Mouse (Mus musculus) midbrain, embryonic 12.5 days (tissue): ENCODE data around the gene Meis1. TPM values are rescaled to one million over a fixed set of nuclear protein-coding genes. Genes with fewer than 3 reads are reported as not detected.

Source experiments
- ATAC-seq: fragments of 200-750 bp; cut with Nextera tagmentation; 2 replicates; pipeline ENCODE4 v1.8.0; 2017; ENCODE audit warnings: low read depth, moderate TSS enrichment, moderate library complexity; ENCODE audit not compliant: low FRiP score
- H3K27ac ChIP-seq: fragments of 300-500 bp; sonication (generic); replicated peaks from 2 replicates; pipeline ENCODE4 v1.5.1; 2016; ENCODE audit warnings: mild to moderate bottlenecking
- H3K27me3 ChIP-seq: fragments of 300-500 bp; sonication (generic); 2 replicates; pipeline ENCODE4 v1.6.1; 2016; ENCODE audit warnings: mild to moderate bottlenecking
- H3K36me3 ChIP-seq: fragments of 300-500 bp; sonication (generic); 2 replicates; pipeline ENCODE4 v1.6.1; 2016
- H3K4me1 ChIP-seq: fragments of 300-500 bp; sonication (generic); 2 replicates; pipeline ENCODE4 v1.6.1; 2016
- H3K4me2 ChIP-seq: fragments of 300-500 bp; sonication (generic); replicated peaks from 2 replicates; pipeline ENCODE4 v1.6.1; 2016; ENCODE audit warnings: mild to moderate bottlenecking, moderate library complexity
- H3K4me3 ChIP-seq: fragments of 300-500 bp; sonication (generic); 2 replicates; pipeline ENCODE4 v1.5.1; 2016; ENCODE audit warnings: mild to moderate bottlenecking
- H3K9ac ChIP-seq: fragments of 300-500 bp; sonication (generic); replicated peaks from 2 replicates; pipeline ENCODE4 v1.6.1; 2016; ENCODE audit warnings: mild to moderate bottlenecking, moderate library complexity
- H3K9me3 ChIP-seq: fragments of 300-500 bp; sonication (generic); 2 replicates; pipeline ENCODE4 v1.6.1; 2016; ENCODE audit warnings: mild to moderate bottlenecking
- WGBS: fragments of 180-500 bp; shearing (Covaris S2); methylation state at CpG from one replicate; pipeline ENCODE4 v1.1.7; 2016; 5-methylcytosine and 5-hydroxymethylcytosine counted together
- polyA plus RNA-seq: library from polyadenylated mRNA; unstranded; fragments of >200 nt; fragmentation: Nextera tagmentation; extraction: Ambion mirVana; gene quantifications from 2 replicates; pipeline ENCODE4 v1.2.1, GENCODE M21; 2016

Meis1 gene
- polyA plus RNA-seq, 1 experiment from 2014 or later = 44.8 TPM

DNA sequence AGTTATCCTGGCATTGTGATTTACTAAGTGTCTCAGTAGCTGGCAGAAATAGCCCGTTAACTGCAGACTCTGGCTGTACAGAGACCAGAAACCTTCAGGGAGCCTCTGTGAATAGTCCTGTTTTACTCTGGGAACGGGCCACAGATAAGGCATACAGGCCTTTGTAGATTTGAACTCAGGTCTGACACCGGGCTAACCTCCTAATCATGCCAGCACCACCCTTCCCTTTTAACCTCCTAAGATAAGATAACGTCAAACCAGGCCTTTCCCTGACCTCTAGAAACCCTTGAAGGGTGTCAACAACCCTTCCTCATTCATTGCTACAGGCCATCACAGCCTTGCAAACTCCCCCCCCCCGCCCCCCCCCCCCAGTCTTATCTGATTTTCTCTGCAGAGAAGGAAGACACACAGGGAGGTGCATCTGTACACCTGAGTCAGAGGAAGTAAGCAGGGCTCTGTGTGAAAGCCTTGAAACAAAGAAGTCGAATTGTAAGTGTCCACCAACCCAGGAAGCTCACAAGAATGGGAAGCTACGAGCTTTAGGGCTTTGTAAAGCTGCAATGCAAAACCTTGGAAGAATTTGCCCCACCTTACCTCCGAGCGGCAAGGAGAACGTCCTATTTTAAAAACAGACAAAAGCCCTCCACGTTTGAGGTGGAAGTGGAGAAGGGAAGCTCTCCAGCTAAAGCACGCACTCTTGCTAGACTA is 61.5 kb downstream of the Meis1 start:
- no peak overlapping the region for H3K4me3 ChIP-seq
- 43% methylated on average over 12 of the region's 12 CpGs for whole genome bisulfite sequencing
- H3K9me3 ChIP-seq = no peaks in the 10 kb centered on the region
- no peak overlapping the region for H3K9ac ChIP-seq
- no peaks in the 10 kb centered on the region for H3K36me3 ChIP-seq
- H3K27ac ChIP-seq = no peak overlapping the region
- ATAC-seq = no peak
- no peaks in the 10 kb centered on the region for H3K27me3 ChIP-seq
- H3K4me1 ChIP-seq = peaks cover 23% of the 10 kb centered on the region; the same call in 1 of the 2 replicates
- no peak overlapping the region for H3K4me2 ChIP-seq

GRCm38 (mm10) chr11:18955969-18956368 is 62.8 kb downstream of the Meis1 start:
- Histone ChIP-seq H3K27ac (no peak overlapping the region), H3K9me3 (no peaks in the 10 kb centered on the region), H3K36me3 (no peaks in the 10 kb centered on the region), H3K4me3 (no peak overlapping the region), H3K4me1 (peaks cover 23% of the 10 kb centered on the region; the same call in 1 of the 2 replicates), H3K9ac (no peak overlapping the region), H3K27me3 (no peaks in the 10 kb centered on the region), H3K4me2 (no peak overlapping the region)
- 76% methylated on average over 7 of the region's 7 CpGs for WGBS
- ATAC-seq = no peak

- H3K4me1 ChIP-seq = peaks cover 23% of the 10 kb centered on the region; the same call in 1 of the 2 replicates
- H3K4me3 ChIP-seq = no peak overlapping the region
- H3K4me2 ChIP-seq = no peak overlapping the region
- 39% methylated on average over 2 of the region's 2 CpGs for WGBS
- no peaks in the 10 kb centered on the region for H3K9me3 ChIP-seq
- ATAC-seq = peak; percentile 32; the same call in 1 of the 2 replicates
- H3K27ac ChIP-seq = 0 out of 2 replicates have a peak overlapping the region, but pooled peaks have one; percentile 35
- no peak overlapping the region for H3K9ac ChIP-seq
- H3K36me3 ChIP-seq = no peaks in the 10 kb centered on the region
- H3K27me3 ChIP-seq = no peaks in the 10 kb centered on the region
Measured at GRCm38 (mm10) chr11:18954852-18955251, 63.9 kb downstream of the Meis1 start.

DNA sequence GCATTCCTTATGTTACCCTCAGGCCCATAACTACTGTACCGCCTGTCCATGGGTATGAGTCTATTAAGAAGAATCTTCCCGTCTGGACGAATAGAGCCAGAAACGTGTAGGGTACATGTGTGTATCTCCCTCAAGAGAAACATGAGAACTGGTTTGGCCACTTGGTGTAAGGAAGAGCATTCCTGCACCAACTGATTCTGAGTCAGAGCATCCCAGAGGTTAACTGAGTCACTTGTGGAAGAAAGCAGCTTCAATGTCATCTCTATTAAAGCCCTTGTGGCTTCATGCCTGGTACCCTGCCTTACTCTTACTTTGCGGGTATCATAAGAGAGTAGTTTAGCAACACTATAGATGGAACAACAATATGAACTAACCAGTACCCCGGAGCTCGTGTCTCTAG is 64.9 kb downstream of the Meis1 start:
- Histone ChIP-seq H3K27ac (no peak overlapping the region), H3K4me2 (no peak overlapping the region), H3K36me3 (no peaks in the 10 kb centered on the region), H3K4me1 (peaks cover 23% of the 10 kb centered on the region; the same call in 1 of the 2 replicates), H3K4me3 (no peak overlapping the region), H3K27me3 (no peaks in the 10 kb centered on the region), H3K9me3 (no peaks in the 10 kb centered on the region), H3K9ac (no peak overlapping the region)
- no peak for ATAC-seq
- WGBS = 89% methylated on average over 7 of the region's 7 CpGs

GRCm38 (mm10) chr11:18948600-18949295 is 70.0 kb downstream of the Meis1 start:
- Histone ChIP-seq H3K4me2 (no peak overlapping the region), H3K4me1 (peaks cover 22% of the 10 kb centered on the region), H3K36me3 (no peaks in the 10 kb centered on the region), H3K9me3 (no peaks in the 10 kb centered on the region), H3K27me3 (no peaks in the 10 kb centered on the region), H3K27ac (no peak overlapping the region), H3K9ac (no peak overlapping the region), H3K4me3 (no peak overlapping the region)
- ATAC-seq = no peak
- 88% methylated on average over 13 of the region's 13 CpGs for WGBS

DNA sequence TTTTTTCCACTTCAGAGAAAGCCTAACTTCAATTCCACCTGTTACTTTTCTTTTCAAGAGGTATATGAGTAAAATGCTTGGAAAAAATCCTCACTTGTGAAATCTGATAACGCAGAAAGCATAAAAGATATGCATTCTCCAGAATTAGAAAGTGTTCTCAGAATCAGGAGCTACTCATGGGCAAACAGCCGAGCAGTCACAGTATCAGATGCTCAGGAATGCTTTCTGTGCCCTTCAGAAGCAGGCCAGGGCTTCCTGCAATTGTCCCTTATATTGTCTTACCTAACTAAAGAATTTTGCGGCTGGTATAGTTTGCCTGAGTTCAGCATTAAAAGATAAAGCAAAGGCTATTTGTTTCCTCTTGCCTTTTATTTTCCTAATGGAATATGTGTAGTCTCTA is 71.4 kb downstream of the Meis1 start:
- WGBS = 80% methylated on average over 3 of the region's 3 CpGs
- peaks cover 23% of the 10 kb centered on the region for H3K4me1 ChIP-seq
- no peak overlapping the region for H3K4me3 ChIP-seq
- H3K4me2 ChIP-seq = no peak overlapping the region
- no peaks in the 10 kb centered on the region for H3K9me3 ChIP-seq
- no peak overlapping the region for H3K9ac ChIP-seq
- no peak overlapping the region for H3K27ac ChIP-seq
- H3K27me3 ChIP-seq = no peaks in the 10 kb centered on the region
- ATAC-seq = no peak
- H3K36me3 ChIP-seq = no peaks in the 10 kb centered on the region

- no peak overlapping the region; the same call in 1 of the 2 replicates for H3K27ac ChIP-seq
- H3K36me3 ChIP-seq = no peaks in the 10 kb centered on the region
- peaks cover 23% of the 10 kb centered on the region for H3K4me1 ChIP-seq
- no peak overlapping the region for H3K4me2 ChIP-seq
- H3K4me3 ChIP-seq = no peak overlapping the region
- 37% methylated on average over 3 of the region's 3 CpGs for WGBS
- H3K9me3 ChIP-seq = no peaks in the 10 kb centered on the region
- no peak overlapping the region for H3K9ac ChIP-seq
- no peaks in the 10 kb centered on the region for H3K27me3 ChIP-seq
- ATAC-seq = no peak
Measured at GRCm38 (mm10) chr11:18945778-18946177, 73.0 kb downstream of the Meis1 start.

DNA sequence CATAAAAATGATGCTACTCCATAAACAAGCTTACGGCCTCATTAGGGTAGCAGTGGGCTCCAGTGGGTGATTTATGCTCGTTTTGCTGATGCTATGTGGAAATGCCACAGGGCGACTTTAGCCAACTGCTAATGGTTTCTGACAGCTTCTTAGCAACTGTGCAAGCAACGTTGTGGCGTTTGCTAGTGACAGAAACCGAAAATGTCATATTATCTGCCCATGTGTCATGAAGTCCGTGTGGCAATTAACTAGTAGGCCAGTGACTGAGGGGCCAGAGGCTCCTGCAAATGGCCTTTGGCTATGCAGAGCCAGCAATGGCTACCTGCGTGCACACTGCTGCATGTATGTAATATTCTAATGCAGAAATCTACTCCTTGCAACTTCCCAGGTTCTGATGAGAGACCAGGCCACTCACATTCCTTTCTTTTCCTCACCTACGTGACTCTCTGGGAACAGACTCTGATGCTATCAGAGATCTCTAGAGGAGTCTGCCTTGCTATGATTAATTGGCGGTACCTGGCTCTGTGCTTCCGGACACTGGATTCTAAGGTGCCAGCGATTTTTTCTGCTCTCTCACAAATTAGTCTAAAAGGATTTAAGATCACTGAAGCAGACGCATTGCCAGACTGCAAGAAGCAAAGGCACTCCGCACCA is 73.7 kb downstream of the Meis1 start:
- Histone ChIP-seq H3K36me3 (no peaks in the 10 kb centered on the region), H3K9ac (no peak overlapping the region), H3K27me3 (no peaks in the 10 kb centered on the region), H3K4me3 (no peak overlapping the region), H3K4me1 (peaks cover 23% of the 10 kb centered on the region), H3K9me3 (no peaks in the 10 kb centered on the region), H3K27ac (no peak overlapping the region; the same call in 1 of the 2 replicates), H3K4me2 (no peak overlapping the region)
- ATAC-seq = peak; percentile 45
- 65% methylated on average over 14 of the region's 14 CpGs for WGBS

DNA sequence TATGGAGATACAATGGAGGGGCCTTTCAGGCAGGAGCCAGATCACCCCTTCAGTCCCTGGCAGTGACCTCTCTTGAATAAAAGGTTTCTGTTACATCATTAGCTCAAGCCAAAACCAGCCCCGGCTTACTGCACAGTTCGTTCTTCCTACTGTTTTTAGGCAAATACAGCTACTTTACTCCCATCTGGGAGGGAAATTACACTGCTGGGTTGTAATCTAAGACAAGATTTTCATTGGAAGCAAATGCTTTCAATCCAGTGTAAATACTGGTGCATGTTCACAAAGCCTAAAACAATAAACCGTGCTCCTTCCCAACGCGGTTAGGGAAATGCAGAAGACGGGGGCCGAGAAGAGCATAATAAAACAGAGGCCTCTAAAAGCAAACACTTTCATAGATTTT is 74.6 kb downstream of the Meis1 start:
- WGBS = 51% methylated on average over 7 of the region's 7 CpGs
- H3K4me1 ChIP-seq = peaks cover 23% of the 10 kb centered on the region
- no peaks in the 10 kb centered on the region for H3K36me3 ChIP-seq
- no peak overlapping the region for H3K27ac ChIP-seq
- no peak overlapping the region for H3K4me2 ChIP-seq
- no peak overlapping the region for H3K9ac ChIP-seq
- no peaks in the 10 kb centered on the region for H3K27me3 ChIP-seq
- no peaks in the 10 kb centered on the region for H3K9me3 ChIP-seq
- H3K4me3 ChIP-seq = no peak overlapping the region
- no peak for ATAC-seq

- 78% methylated on average over 2 of the region's 2 CpGs for WGBS
- H3K4me2 ChIP-seq = no peak overlapping the region
- H3K9ac ChIP-seq = no peak overlapping the region
- peaks cover 23% of the 10 kb centered on the region for H3K4me1 ChIP-seq
- no peak overlapping the region for H3K27ac ChIP-seq
- no peak overlapping the region for H3K4me3 ChIP-seq
- no peaks in the 10 kb centered on the region for H3K36me3 ChIP-seq
- no peaks in the 10 kb centered on the region for H3K27me3 ChIP-seq
- no peak for ATAC-seq
- H3K9me3 ChIP-seq = no peaks in the 10 kb centered on the region
Measured at GRCm38 (mm10) chr11:18942990-18943389, 75.8 kb downstream of the Meis1 start.

DNA sequence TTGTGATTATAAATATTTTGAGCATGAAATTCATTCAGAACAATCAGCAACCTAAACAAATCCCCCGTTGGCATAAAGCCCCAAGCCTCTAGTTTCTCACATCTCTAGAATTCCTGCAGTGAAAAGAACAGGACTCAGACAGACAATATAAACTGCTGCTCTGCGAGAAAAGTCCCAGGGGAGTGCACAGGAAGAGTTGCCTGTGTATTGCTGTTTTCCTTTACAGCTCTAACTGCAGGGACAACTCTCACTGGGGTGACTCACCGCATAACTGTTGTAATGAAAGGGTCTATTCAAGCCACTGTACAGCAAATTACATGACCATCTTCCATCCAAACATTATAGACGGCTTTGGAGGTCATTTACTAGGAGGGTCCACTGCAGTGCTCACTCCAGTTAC is 77.9 kb downstream of the Meis1 start:
- no peaks in the 10 kb centered on the region for H3K27me3 ChIP-seq
- ATAC-seq = no peak
- H3K9me3 ChIP-seq = no peaks in the 10 kb centered on the region
- H3K4me3 ChIP-seq = no peak overlapping the region
- no peaks in the 10 kb centered on the region for H3K36me3 ChIP-seq
- peaks cover 20% of the 10 kb centered on the region for H3K4me1 ChIP-seq
- 43% methylated on average over 4 of the region's 4 CpGs for WGBS
- H3K4me2 ChIP-seq = no peak overlapping the region
- H3K27ac ChIP-seq = no peak overlapping the region
- no peak overlapping the region for H3K9ac ChIP-seq

- no peak overlapping the region for H3K4me2 ChIP-seq
- ATAC-seq = no peak
- H3K4me1 ChIP-seq = peaks cover 27% of the 10 kb centered on the region
- 75% methylated on average over 6 of the region's 6 CpGs for WGBS
- H3K27me3 ChIP-seq = no peaks in the 10 kb centered on the region
- H3K9ac ChIP-seq = no peak overlapping the region
- H3K4me3 ChIP-seq = no peak overlapping the region
- no peak overlapping the region for H3K27ac ChIP-seq
- no peaks in the 10 kb centered on the region for H3K9me3 ChIP-seq
- H3K36me3 ChIP-seq = no peaks in the 10 kb centered on the region
Measured at GRCm38 (mm10) chr11:18934921-18935320, 83.9 kb downstream of the Meis1 start.
